Mouse (Mus musculus): ENCODE measurements around the gene Ago3. TPM values are rescaled to one million over a fixed set of nuclear protein-coding genes. Genes with fewer than 3 reads are reported as not detected.
A peak's percentile ranks its signal among the peaks of the same experiment; 100 is the strongest.

Gene Ago3
- total RNA-seq, 2 experiments from 2014 or later = 7.6 TPM

- no peak for DNase-seq (ENCODE audit: low spot score)
These were observed 542 bp downstream of the Ago3 start for GRCm38 (mm10) chr4:126428682-126429346.

- no peak for DNase-seq (ENCODE audit: low spot score)
These were observed 5.5 kb downstream of the Ago3 start for GRCm38 (mm10) chr4:126423866-126424265.

GRCm38 (mm10) chr4:126415707-126416106 lies 13.6 kb downstream of the Ago3 start:
- DNase-seq (ENCODE audit: low spot score) = no peak

GRCm38 (mm10) chr4:126412526-126412925 lies 16.8 kb downstream of the Ago3 start:
- no peak for DNase-seq (ENCODE audit: low spot score)

GRCm38 (mm10) chr4:126371497-126371896 lies 57.9 kb downstream of the Ago3 start:
- DNase-seq (ENCODE audit: low spot score) = no peak

GRCm38 (mm10) chr4:126360069-126360468 lies 69.3 kb downstream of the Ago3 start:
- DNase-seq (ENCODE audit: low spot score) = no peak

- no peak for DNase-seq (ENCODE audit: low spot score)
These were observed 85.9 kb downstream of the Ago3 start for GRCm38 (mm10) chr4:126343451-126343850.

GRCm38 (mm10) chr4:126339461-126339860 lies 89.9 kb downstream of the Ago3 start:
- no peak for DNase-seq (ENCODE audit: low spot score)

- DNase-seq (ENCODE audit: low spot score) = no peak
These were observed 97.0 kb downstream of the Ago3 start for GRCm38 (mm10) chr4:126332358-126332757.

GRCm38 (mm10) chr4:126331751-126332150 lies 97.6 kb downstream of the Ago3 start:
- no peak for DNase-seq (ENCODE audit: low spot score)

- DNase-seq (ENCODE audit: low spot score) = no peak
These were observed 99.1 kb downstream of the Ago3 start for GRCm38 (mm10) chr4:126330295-126330694.

- no peak for DNase-seq (ENCODE audit: low spot score)
These were observed 103.3 kb downstream of the Ago3 start for GRCm38 (mm10) chr4:126326036-126326435.

GRCm38 (mm10) chr4:126325281-126325861 lies 104.0 kb downstream of the Ago3 start, which contains the start of gene Tekt2:
TSS of gene Tekt2 (minus strand) at chr4:126325688.
- DNase-seq (ENCODE audit: low spot score) = no peak

- no peak for DNase-seq (ENCODE audit: low spot score)
These were observed 104.5 kb downstream of the Ago3 start for GRCm38 (mm10) chr4:126324861-126325260.

GRCm38 (mm10) chr4:126322646-126323045 lies 106.7 kb downstream of the Ago3 start:
- no peak for DNase-seq (ENCODE audit: low spot score)

- DNase-seq (ENCODE audit: low spot score) = no peak
These were observed 107.4 kb downstream of the Ago3 start for GRCm38 (mm10) chr4:126321854-126322511.

- DNase-seq (ENCODE audit: low spot score) = peak; percentile 98
These were observed 108.1 kb downstream of the Ago3 start, which contains the start of gene Adprhl2 for GRCm38 (mm10) chr4:126321111-126321853. TSS of gene Adprhl2 (minus strand) at chr4:126321703.

- DNase-seq (ENCODE audit: low spot score) = no peak
These were observed 109.5 kb downstream of the Ago3 start for GRCm38 (mm10) chr4:126319806-126320205.

GRCm38 (mm10) chr4:126316443-126317040 lies 112.8 kb downstream of the Ago3 start:
- DNase-seq (ENCODE audit: low spot score) = no peak

GRCm38 (mm10) chr4:126315931-126316330 lies 113.4 kb downstream of the Ago3 start:
- no peak for DNase-seq (ENCODE audit: low spot score)

GRCm38 (mm10) chr4:126314393-126314792 lies 115.0 kb downstream of the Ago3 start:
- peak; percentile 76 for DNase-seq (ENCODE audit: low spot score)
